Mouse (Mus musculus) liver, embryonic 14.5 days (tissue): Measurements from ENCODE around the gene Osbpl10.

ENCODE experiments used
- CTCF ChIP-seq: IDR thresholded peaks from 2 replicates; pipeline ENCODE4 v1.5.1; 2016; ENCODE audit warnings: antibody characterized with exemption, low read depth, control low read depth
- EP300 ChIP-seq: IDR thresholded peaks from 2 replicates; pipeline ENCODE4 v1.6.1; 2016; ENCODE audit warnings: antibody characterized with exemption, low read depth

GRCm38 (mm10) chr9:115089644-115090043 lies 111.3 kb downstream of the Osbpl10 start:
- TF ChIP-seq CTCF (peak; percentile 34), EP300 (no peak)
